Mouse (Mus musculus) myocyte (in vitro differentiated cells): ENCODE measurements at regions not wholly inside any gene's neighbourhood (a gene's known extent, or its start where the extent isn't known, plus 50 kb on each side); places are given as distances from the start of the nearest gene placed in this dataset.

ENCODE experiments used
- H3K27me3 ChIP-seq: one replicate; pipeline ENCODE4 v1.6.1; 2011; ENCODE audit not compliant: control insufficient read depth, insufficient read depth, insufficient read length
- H3K36me3 ChIP-seq: one replicate; pipeline ENCODE4 v1.6.1; 2011; ENCODE audit not compliant: control insufficient read depth, insufficient read depth
- H3K4me2 ChIP-seq: one replicate; pipeline ENCODE4 v1.6.1; 2011; ENCODE audit warnings: low read depth, control low read depth
- H3K4me3 ChIP-seq: one replicate; pipeline ENCODE4 v1.5.1; 2011; ENCODE audit warnings: mild to moderate bottlenecking, control low read depth, moderate library complexity
- H3K79me2 ChIP-seq: one replicate; pipeline ENCODE4 v1.6.1; 2011; ENCODE audit not compliant: control insufficient read depth, insufficient read depth
- H3ac ChIP-seq: one replicate; pipeline ENCODE4 v1.6.1; 2011; ENCODE audit not compliant: control insufficient read depth, insufficient read length
- CEBPB ChIP-seq: IDR thresholded peaks from 2 replicates; pipeline ENCODE4 v1.6.1; 2011; ENCODE audit warnings: mild to moderate bottlenecking, moderate library complexity; ENCODE audit not compliant: poor library complexity, insufficient read depth, severe bottlenecking
- E2F4 ChIP-seq: IDR thresholded peaks from one replicate; pipeline ENCODE4 v1.6.1; 2011; ENCODE audit warnings: mild to moderate bottlenecking, control low read depth, moderate library complexity; ENCODE audit not compliant: insufficient read depth
- MAX ChIP-seq: IDR thresholded peaks from one replicate; pipeline ENCODE4 v1.6.1; 2011; ENCODE audit warnings: low read depth, mild to moderate bottlenecking, control low read depth
- MYOD1 ChIP-seq, 3 experiments: IDR thresholded peaks; one replicate each; pipeline ENCODE4 v1.6.1; 2011; ENCODE audit warnings: control low read depth in 2 of 3, low read depth in 2 of 3, mild to moderate bottlenecking in 2 of 3, moderate library complexity in 1 of 3; ENCODE audit not compliant: insufficient read length in 2 of 3, control insufficient read depth in 1 of 3
- MYOG ChIP-seq, 3 experiments: IDR thresholded peaks; one replicate each; pipeline ENCODE4 v1.6.1; 2011; ENCODE audit warnings: control low read depth in 2 of 3, low read depth in 2 of 3, mild to moderate bottlenecking in 2 of 3; ENCODE audit not compliant: insufficient read length in 2 of 3, control insufficient read depth in 1 of 3, insufficient read depth in 1 of 3
- POLR2A ChIP-seq: IDR thresholded peaks from one replicate; pipeline ENCODE4 v1.6.1; 2011; ENCODE audit warnings: low read depth, mild to moderate bottlenecking, control low read depth, moderate library complexity; ENCODE audit not compliant: insufficient read length
- POLR2AphosphoS2 ChIP-seq: IDR thresholded peaks from one replicate; pipeline ENCODE4 v1.6.1; 2011; ENCODE audit warnings: low read depth, control low read depth; ENCODE audit not compliant: insufficient read length
- REST ChIP-seq: IDR thresholded peaks from one replicate; pipeline ENCODE4 v1.6.1; 2011; ENCODE audit warnings: mild to moderate bottlenecking, control low read depth, moderate library complexity; ENCODE audit not compliant: insufficient read depth, insufficient read length
- SRF ChIP-seq: IDR thresholded peaks from one replicate; pipeline ENCODE4 v1.6.1; 2011; ENCODE audit warnings: low read depth; ENCODE audit not compliant: control insufficient read depth, insufficient read length
- TCF12 ChIP-seq: IDR thresholded peaks from one replicate; pipeline ENCODE4 v1.6.1; 2011; ENCODE audit warnings: mild to moderate bottlenecking, control low read depth; ENCODE audit not compliant: poor library complexity, insufficient read depth, severe bottlenecking
- TCF3 ChIP-seq: IDR thresholded peaks from one replicate; pipeline ENCODE4 v1.6.1; 2011; ENCODE audit warnings: low read depth, control low read depth; ENCODE audit not compliant: insufficient read length
- USF1 ChIP-seq: IDR thresholded peaks from one replicate; pipeline ENCODE4 v1.6.1; 2011; ENCODE audit warnings: low read depth, mild to moderate bottlenecking, control low read depth, moderate library complexity

DNA sequence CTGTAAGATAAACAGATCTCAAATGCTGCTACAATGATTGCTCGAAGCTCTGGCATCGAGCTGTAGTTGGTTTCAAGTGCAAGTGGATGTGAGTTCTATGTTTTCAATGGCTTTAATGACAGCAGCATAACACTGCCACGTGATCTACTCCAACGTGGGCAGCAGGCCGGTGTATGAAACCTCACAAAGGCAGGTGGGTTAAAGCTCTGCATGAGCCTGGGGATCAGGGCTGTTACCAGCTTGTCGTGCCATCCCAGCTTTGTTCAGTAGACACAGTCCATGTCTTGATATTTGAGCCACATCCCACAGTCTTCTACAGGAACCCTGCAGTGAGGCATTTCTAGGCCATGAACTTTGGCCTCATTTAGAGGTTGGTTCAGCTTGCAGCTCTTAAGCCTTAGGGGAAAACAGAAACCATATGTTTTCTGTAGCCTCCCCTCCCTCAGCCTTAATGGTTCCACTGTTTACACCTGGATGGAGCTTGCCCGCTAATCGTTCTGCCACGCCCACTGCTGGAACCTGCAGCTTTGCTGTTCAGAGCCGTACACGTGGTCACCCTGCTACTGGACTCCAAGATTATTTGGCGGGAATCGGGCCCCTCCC, 121.8 kb upstream of the Serpine2 start:
- H3K27me3 ChIP-seq = no peaks in the 10 kb centered on the region
- no peaks in the 10 kb centered on the region for H3K36me3 ChIP-seq
- H3K4me2 ChIP-seq = no peak overlapping the region
- H3ac ChIP-seq = no peak overlapping the region
- TF ChIP-seq CEBPB (no peak), E2F4 (no peak), TCF12 (no peak), MYOG (IDR thresholded peaks at IDR 0.05; ENCODE audit: control insufficient read depth in 1 of 3, insufficient read depth in 1 of 3, insufficient read length in 2 of 3, low read depth in 2 of 3) (no peak), SRF (no peak), POLR2A (no peak), USF1 (no peak), POLR2AphosphoS2 (no peak), MAX (no peak), MYOD1 (IDR thresholded peaks at IDR 0.05; ENCODE audit: control insufficient read depth in 1 of 3, insufficient read length in 2 of 3, low read depth in 2 of 3) (no peak), TCF3 (no peak), REST (no peak)
- H3K79me2 ChIP-seq = no peaks in the 10 kb centered on the region
- H3K4me3 ChIP-seq = no peak overlapping the region

GRCm38 (mm10) chr1:79979863-79980262, 118.9 kb upstream of the Serpine2 start:
- H3K79me2 ChIP-seq = no peaks in the 10 kb centered on the region
- H3K36me3 ChIP-seq = no peaks in the 10 kb centered on the region
- no peak overlapping the region for H3ac ChIP-seq
- H3K4me3 ChIP-seq = no peak overlapping the region
- H3K27me3 ChIP-seq = no peaks in the 10 kb centered on the region
- no peak overlapping the region for H3K4me2 ChIP-seq
- TF ChIP-seq E2F4 (no peak), REST (no peak), TCF3 (no peak), MYOG (IDR thresholded peaks at IDR 0.05; ENCODE audit: control insufficient read depth in 1 of 3, insufficient read depth in 1 of 3, insufficient read length in 2 of 3, low read depth in 2 of 3) (no peak), MAX (no peak), CEBPB (no peak), TCF12 (no peak), POLR2AphosphoS2 (no peak), POLR2A (no peak)

- H3ac ChIP-seq = no peak overlapping the region
- no peak overlapping the region for H3K4me3 ChIP-seq
- no peak for TF ChIP-seq MYOG (IDR thresholded peaks at IDR 0.05; ENCODE audit: control insufficient read depth in 1 of 3, insufficient read depth in 1 of 3, insufficient read length in 2 of 3, low read depth in 2 of 3)
- TF ChIP-seq MAX = no peak
- no peak for TF ChIP-seq REST
- no peak for TF ChIP-seq USF1
- TF ChIP-seq POLR2A = no peak
- TF ChIP-seq E2F4 = no peak
- no peak for TF ChIP-seq TCF12
- no peak for TF ChIP-seq CEBPB
- no peak for TF ChIP-seq POLR2AphosphoS2
- TF ChIP-seq TCF3 = no peak
- TF ChIP-seq MYOD1 (IDR thresholded peaks at IDR 0.05; ENCODE audit: control insufficient read depth in 1 of 3, insufficient read length in 2 of 3, low read depth in 2 of 3) = no peak
- TF ChIP-seq SRF = no peak
- H3K36me3 ChIP-seq = no peaks in the 10 kb centered on the region
- no peak overlapping the region for H3K4me2 ChIP-seq
- H3K27me3 ChIP-seq = no peaks in the 10 kb centered on the region
- H3K79me2 ChIP-seq = no peaks in the 10 kb centered on the region
Measured at GRCm38 (mm10) chr1:79978156-79978555, 117.2 kb upstream of the Serpine2 start.

GRCm38 (mm10) chr1:79956121-79956520, 95.1 kb upstream of the Serpine2 start:
- Histone ChIP-seq H3K27me3 (no peaks in the 10 kb centered on the region), H3K4me3 (no peak overlapping the region), H3K4me2 (no peak overlapping the region), H3ac (no peak overlapping the region), H3K79me2 (no peaks in the 10 kb centered on the region), H3K36me3 (no peaks in the 10 kb centered on the region)
- TF ChIP-seq REST = no peak

DNA sequence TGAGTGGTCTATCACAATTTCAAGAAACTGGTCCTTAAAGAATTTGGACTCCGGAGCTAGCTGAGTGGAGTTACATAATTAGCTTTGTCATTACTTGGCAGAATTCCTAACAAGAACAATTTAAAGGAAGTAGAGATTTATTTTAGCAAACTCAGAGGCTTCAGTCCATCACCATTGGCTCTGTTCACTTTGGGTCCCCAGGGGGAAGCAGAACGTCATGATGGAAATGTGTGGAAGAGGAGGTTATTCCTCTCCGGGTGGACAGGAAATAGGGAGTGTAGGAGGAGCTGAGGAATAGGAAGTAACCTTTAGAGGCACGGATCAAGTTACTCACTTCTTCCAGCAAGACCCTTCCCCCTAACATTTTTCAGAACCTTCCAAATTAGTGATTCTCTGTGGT, 83.3 kb upstream of the Serpine2 start:
- Histone ChIP-seq H3K4me2 (no peak overlapping the region), H3K36me3 (no peaks in the 10 kb centered on the region), H3K27me3 (no peaks in the 10 kb centered on the region), H3ac (no peak overlapping the region), H3K4me3 (no peak overlapping the region), H3K79me2 (no peaks in the 10 kb centered on the region)
- TF ChIP-seq E2F4 = no peak
- TF ChIP-seq SRF = no peak
- TF ChIP-seq MYOD1 (IDR thresholded peaks at IDR 0.05; ENCODE audit: control insufficient read depth in 1 of 3, insufficient read length in 2 of 3, low read depth in 2 of 3) = no peak
- TF ChIP-seq TCF3 = no peak
- no peak for TF ChIP-seq USF1
- no peak for TF ChIP-seq REST
- no peak for TF ChIP-seq MAX
- TF ChIP-seq POLR2AphosphoS2 = no peak
- no peak for TF ChIP-seq CEBPB
- no peak for TF ChIP-seq TCF12
- TF ChIP-seq POLR2A = no peak
- TF ChIP-seq MYOG (IDR thresholded peaks at IDR 0.05; ENCODE audit: control insufficient read depth in 1 of 3, insufficient read depth in 1 of 3, insufficient read length in 2 of 3, low read depth in 2 of 3) = no peak
